ENCODE assay signal across 25 mouse cellular contexts in genomic region chr12:13127407-13127806, GRCm38 (mm10).
DNase-seq lines count a peak whose midpoint lies in the region; ATAC-seq and TF ChIP-seq lines count a peak whose summit lies in the region.
"Had no signal": no experiment of that assay in that cellular context is flagged by ENCODE, and none has a peak within 500 bp of the region (broad histone marks: within the 10 kb centered on the region; RNA-seq: fewer than 3 reads in every experiment).

No protein-coding gene starts in this region.

- no peak overlapping the region for H3K9ac ChIP-seq in forebrain, embryonic 13.5 days
- H3K9ac ChIP-seq in liver, adult 2 months (ENCODE audit: low read depth, low read length) = no peak overlapping the region
- H3K9ac ChIP-seq: embryonic facial prominence, embryonic 15.5 days; forebrain, embryonic 15.5 days; hindbrain, embryonic 12.5 days; hindbrain, embryonic 15.5 days had no signal

- peak; percentile 53; the same call in 1 of the 2 replicates for ATAC-seq in forebrain, embryonic 13.5 days
- ATAC-seq: forebrain, embryonic 15.5 days; intestine, postnatal 0 days; Patski had no signal

- H3K36me3 ChIP-seq in forebrain, embryonic 13.5 days (ENCODE audit: poor library complexity, severe bottlenecking) = no peaks in the 10 kb centered on the region
- H3K36me3 ChIP-seq in forebrain, embryonic 10.5 days (replicated peaks) = no peaks in the 10 kb centered on the region
- H3K36me3 ChIP-seq in liver, adult 2 months (ENCODE audit: control insufficient read depth, insufficient read depth, low read length) = no peaks in the 10 kb centered on the region
- H3K36me3 ChIP-seq: embryonic facial prominence, embryonic 15.5 days; forebrain, embryonic 15.5 days; G1E; hindbrain, embryonic 12.5 days; hindbrain, embryonic 15.5 days had no signal

- TF ChIP-seq POLR2A in liver, adult 2 months (IDR thresholded peaks at IDR 0.05; ENCODE audit: extremely low read depth, insufficient read depth, low read length) = no peak
- TF ChIP-seq POLR2A in brain, embryonic 14.5 days (IDR thresholded peaks at IDR 0.05; ENCODE audit: borderline replicate concordance, extremely low read depth, insufficient read depth, insufficient read length, poor library complexity, severe bottlenecking) = no peak

- no peak overlapping the region for H3K4me3 ChIP-seq in forebrain, embryonic 13.5 days
- no peak overlapping the region for H3K4me3 ChIP-seq in forebrain, embryonic 10.5 days
- no peak overlapping the region for H3K4me3 ChIP-seq in liver, adult 2 months (ENCODE audit: insufficient read depth, low read depth, low read length)
- H3K4me3 ChIP-seq: embryonic facial prominence, embryonic 15.5 days; forebrain, embryonic 15.5 days; gastrocnemius, adult 2 months; hindbrain, embryonic 12.5 days; hindbrain, embryonic 15.5 days had no signal

- no peaks in the 10 kb centered on the region for H3K27me3 ChIP-seq in forebrain, embryonic 13.5 days
- no peaks in the 10 kb centered on the region for H3K27me3 ChIP-seq in forebrain, embryonic 10.5 days (ENCODE audit: poor library complexity, severe bottlenecking)
- H3K27me3 ChIP-seq in liver, adult 2 months (ENCODE audit: control insufficient read depth, insufficient read depth, low read length) = no peaks in the 10 kb centered on the region
- H3K27me3 ChIP-seq: CH12.LX; embryonic facial prominence, embryonic 15.5 days; forebrain, embryonic 15.5 days; hindbrain, embryonic 12.5 days; hindbrain, embryonic 15.5 days; Patski had no signal

- no peak for DNase-seq in forebrain, embryonic 10.5 days (ENCODE audit: extremely low spot score, low spot score)
- peak; percentile 19 for DNase-seq in liver, adult 2 months (ENCODE audit: extremely low read depth, low read depth, low spot score)
- DNase-seq in liver = no peak
- peak; percentile 32 for DNase-seq in brain, embryonic 14.5 days (ENCODE audit: low read depth)
- no peak for DNase-seq in thymus, postnatal 0 days (ENCODE audit: low spot score)
- DNase-seq: adrenal gland, postnatal 10 days; adrenal gland, postnatal 36 days; B cell, adult 2 months; cerebellum, adult 11 months; cerebellum, adult 2 months; cerebellum, adult 9-11 months; cerebellum, postnatal 25 days; gastrocnemius, adult 2 months; gastrocnemius, postnatal 14 days; heart, adult 11 months had no signal

- no peak overlapping the region for H3K27ac ChIP-seq in forebrain, embryonic 13.5 days
- H3K27ac ChIP-seq in forebrain, embryonic 10.5 days = no peak overlapping the region
- no peak overlapping the region for H3K27ac ChIP-seq in liver, adult 2 months (replicated peaks; ENCODE audit: insufficient read depth, low read depth, low read length)
- H3K27ac ChIP-seq: embryonic facial prominence, embryonic 15.5 days; forebrain, embryonic 15.5 days; gastrocnemius, adult 2 months; hindbrain, embryonic 12.5 days; hindbrain, embryonic 15.5 days had no signal

- H3K4me2 ChIP-seq in forebrain, embryonic 13.5 days = no peak overlapping the region
- H3K4me2 ChIP-seq: embryonic facial prominence, embryonic 15.5 days; forebrain, embryonic 15.5 days; heart, embryonic 11.5 days; hindbrain, embryonic 12.5 days; hindbrain, embryonic 15.5 days had no signal

- no peaks in the 10 kb centered on the region for H3K79me2 ChIP-seq in liver, adult 2 months (ENCODE audit: control insufficient read depth, insufficient read depth, low read length)

- TF ChIP-seq CTCF in liver, adult 2 months (IDR thresholded peaks at IDR 0.05; ENCODE audit: low read depth, low read length) = no peak
- no peak for TF ChIP-seq CTCF in brain, embryonic 14.5 days (IDR thresholded peaks at IDR 0.05; ENCODE audit: borderline replicate concordance, extremely low read depth, insufficient read depth, insufficient read length)

- no peaks in the 10 kb centered on the region for H3K4me1 ChIP-seq in forebrain, embryonic 13.5 days
- H3K4me1 ChIP-seq in forebrain, embryonic 10.5 days = peaks cover 16% of the 10 kb centered on the region
- H3K4me1 ChIP-seq in liver, adult 2 months (ENCODE audit: control insufficient read depth, insufficient read depth, low read length) = no peaks in the 10 kb centered on the region
- H3K4me1 ChIP-seq: forebrain, embryonic 15.5 days; hindbrain, embryonic 15.5 days had no signal

- WGBS in forebrain, embryonic 13.5 days = 74% methylated on average over 11 of the region's 11 CpGs
- 86% methylated on average over 11 of the region's 11 CpGs for WGBS in forebrain, embryonic 10.5 days
- whole genome bisulfite sequencing in liver, adult 2 months = 51% methylated on average over 11 of the region's 11 CpGs

- no peaks in the 10 kb centered on the region for H3K9me3 ChIP-seq in forebrain, embryonic 13.5 days (replicated peaks)
- no peaks in the 10 kb centered on the region for H3K9me3 ChIP-seq in forebrain, embryonic 10.5 days
- H3K9me3 ChIP-seq: embryonic facial prominence, embryonic 15.5 days; forebrain, embryonic 15.5 days; G1E; hindbrain, embryonic 12.5 days; hindbrain, embryonic 15.5 days had no signal

Comparison
In these comparisons a context has a peak if more than half of its experiments do, and no peak if none do; other contexts are left out.
1. DNase-seq: peak in liver, adult 2 months (single experiment) and brain, embryonic 14.5 days (single experiment); none in forebrain, embryonic 10.5 days (single experiment), liver (single experiment) and thymus, postnatal 0 days (single experiment).